Mouse (Mus musculus): ENCODE measurements around the gene Dusp19. TPM values are rescaled to one million over a fixed set of nuclear protein-coding genes. Genes with fewer than 3 reads are reported as not detected.

Gene Dusp19
- total and polyA plus RNA-seq, 2 experiments from 2014 or later, result 10.5 to 20.5 TPM

DNA sequence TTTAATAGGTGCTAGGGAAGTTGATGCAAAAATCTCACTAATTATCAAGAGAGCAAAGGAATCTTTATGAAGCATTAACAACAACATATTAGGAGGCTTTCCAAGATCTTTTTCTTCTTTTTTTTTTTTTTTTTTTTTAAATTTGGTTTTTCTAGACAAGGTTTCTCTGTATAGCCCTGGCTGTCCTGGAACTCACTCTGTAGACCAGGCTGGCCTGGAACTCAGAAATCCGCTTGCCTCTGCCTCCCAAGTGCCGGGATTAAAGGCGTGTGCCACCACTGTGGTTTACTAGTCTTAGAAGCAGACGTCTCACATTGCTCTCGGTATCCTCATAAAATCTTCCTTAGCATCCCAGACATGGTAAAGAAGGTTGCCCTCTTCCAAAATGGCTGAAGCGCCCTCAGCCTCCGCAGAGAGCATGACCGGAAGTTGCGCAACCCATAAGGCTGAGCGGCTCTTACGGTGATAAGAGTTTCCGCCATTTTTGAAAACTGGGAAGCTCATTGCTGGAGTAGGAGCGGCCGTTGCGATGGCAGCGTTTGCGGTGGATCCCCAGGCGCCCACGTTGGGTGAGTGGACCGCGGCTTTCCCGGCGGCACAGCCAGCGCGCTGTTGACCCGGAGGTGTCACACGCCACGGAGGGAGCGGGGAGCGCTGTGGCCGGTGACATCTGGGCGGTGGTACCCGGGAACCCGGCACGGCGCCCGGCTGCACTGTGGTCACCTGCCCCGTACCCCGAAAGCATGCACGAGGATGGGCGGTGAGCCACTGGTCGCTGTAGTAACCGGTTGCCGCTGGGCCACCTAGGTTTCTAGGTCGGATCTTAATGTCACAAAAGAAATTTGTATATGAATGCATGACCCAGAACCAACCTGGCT is 21.8 kb downstream of the Dusp19 start:
- H3K27ac ChIP-seq (ENCODE audit: low read depth, low read length), result peak overlapping the region; percentile 77
- H3K9me3 ChIP-seq (ENCODE audit: low read length), result no peaks in the 10 kb centered on the region
- DNase-seq (peak; percentile 97), ATAC-seq (peak; percentile 99)
- H3K4me2 ChIP-seq (ENCODE audit: low read depth), result peak overlapping the region; percentile 58
- no peaks in the 10 kb centered on the region for H3K27me3 ChIP-seq (ENCODE audit: insufficient read depth, low read length)
- peak overlapping the region; percentile 65 for H3K4me3 ChIP-seq (ENCODE audit: low read depth, low read length)
- H3K9ac ChIP-seq, result peak overlapping the region; percentile 60
- peaks cover 3% of the 10 kb centered on the region; the same call in 1 of the 2 replicates for H3K36me3 ChIP-seq (ENCODE audit: insufficient read depth)
- WGBS, result under 1% methylated on average over 45 of the region's 45 CpGs
- 0 out of 2 replicates have a peak, but pooled peaks cover 9% of the 10 kb centered on the region for H3K4me1 ChIP-seq (ENCODE audit: insufficient read depth)
- TF ChIP-seq CTCF (IDR thresholded peaks at IDR 0.05; ENCODE audit: low read depth), result no peak

GRCm38 (mm10) chr2:80639398-80639797 is 22.6 kb downstream of the Dusp19 start:
- 9% methylated on average over 8 of the region's 8 CpGs for WGBS
- Histone ChIP-seq H3K27me3 (ENCODE audit: insufficient read depth, low read length) (no peaks in the 10 kb centered on the region), H3K4me2 (ENCODE audit: low read depth) (peak overlapping the region; percentile 58), H3K9me3 (ENCODE audit: low read length) (no peaks in the 10 kb centered on the region), H3K36me3 (ENCODE audit: insufficient read depth) (peaks cover 10% of the 10 kb centered on the region), H3K9ac (peak overlapping the region; percentile 60; the same call in 1 of the 2 replicates), H3K27ac (ENCODE audit: low read depth, low read length) (no peak overlapping the region), H3K4me1 (ENCODE audit: insufficient read depth) (0 out of 2 replicates have a peak, but pooled peaks cover 9% of the 10 kb centered on the region), H3K4me3 (ENCODE audit: low read depth, low read length) (peak overlapping the region; percentile 65)
- TF ChIP-seq CTCF (IDR thresholded peaks at IDR 0.05; ENCODE audit: low read depth), result no peak
- DNase-seq (no peak), ATAC-seq (no peak)

- H3K27me3 ChIP-seq (ENCODE audit: insufficient read depth, low read length), result no peaks in the 10 kb centered on the region
- H3K36me3 ChIP-seq (ENCODE audit: insufficient read depth), result peaks cover 11% of the 10 kb centered on the region
- TF ChIP-seq CTCF (IDR thresholded peaks at IDR 0.05; ENCODE audit: low read depth), result no peak
- H3K4me1 ChIP-seq (ENCODE audit: insufficient read depth), result 0 out of 2 replicates have a peak, but pooled peaks cover 9% of the 10 kb centered on the region
- H3K9me3 ChIP-seq (ENCODE audit: low read length), result no peaks in the 10 kb centered on the region
- 53% methylated on average over 3 of the region's 3 CpGs for WGBS
- no peak overlapping the region for H3K9ac ChIP-seq
- H3K4me3 ChIP-seq (ENCODE audit: low read depth, low read length), result no peak overlapping the region
- ATAC-seq (no peak), DNase-seq (no peak)
- no peak overlapping the region for H3K27ac ChIP-seq (ENCODE audit: low read depth, low read length)
- peak overlapping the region; percentile 13; the same call in 1 of the 2 replicates for H3K4me2 ChIP-seq (ENCODE audit: low read depth)
These were observed 23.0 kb downstream of the Dusp19 start for GRCm38 (mm10) chr2:80639864-80640263.

DNA sequence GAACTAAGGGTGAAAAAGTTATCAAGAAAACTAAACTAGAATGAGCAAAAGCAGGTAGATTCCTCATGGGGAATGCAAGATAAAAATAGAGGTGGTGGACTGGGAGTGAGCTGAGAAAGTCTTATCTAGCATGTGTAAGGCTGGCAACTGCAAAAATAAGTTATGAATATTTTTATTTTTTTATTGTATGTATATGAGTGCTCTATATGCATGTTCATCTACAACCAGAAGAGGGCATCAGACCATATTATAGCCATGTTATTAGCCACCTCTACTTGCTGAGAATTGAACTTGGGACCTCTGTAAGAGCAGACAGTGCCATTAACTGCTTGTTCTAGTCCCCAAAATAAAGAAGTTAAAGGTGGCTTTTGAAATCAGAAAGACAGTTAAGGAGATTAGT is 44.6 kb downstream of the Dusp19 start:
- no peak overlapping the region for H3K27ac ChIP-seq (ENCODE audit: low read depth, low read length)
- H3K4me1 ChIP-seq (ENCODE audit: insufficient read depth), result no peaks in the 10 kb centered on the region
- no peak for DNase-seq
- no peaks in the 10 kb centered on the region for H3K27me3 ChIP-seq (ENCODE audit: insufficient read depth, low read length)
- TF ChIP-seq CTCF (IDR thresholded peaks at IDR 0.05; ENCODE audit: low read depth), result no peak
- H3K4me3 ChIP-seq (ENCODE audit: low read depth, low read length), result no peak overlapping the region
- no peak for ATAC-seq
- H3K9ac ChIP-seq, result no peak overlapping the region
- H3K36me3 ChIP-seq (ENCODE audit: insufficient read depth), result peaks cover 10% of the 10 kb centered on the region
- H3K4me2 ChIP-seq (ENCODE audit: low read depth), result no peak overlapping the region
- H3K9me3 ChIP-seq (ENCODE audit: low read length), result no peaks in the 10 kb centered on the region

DNA sequence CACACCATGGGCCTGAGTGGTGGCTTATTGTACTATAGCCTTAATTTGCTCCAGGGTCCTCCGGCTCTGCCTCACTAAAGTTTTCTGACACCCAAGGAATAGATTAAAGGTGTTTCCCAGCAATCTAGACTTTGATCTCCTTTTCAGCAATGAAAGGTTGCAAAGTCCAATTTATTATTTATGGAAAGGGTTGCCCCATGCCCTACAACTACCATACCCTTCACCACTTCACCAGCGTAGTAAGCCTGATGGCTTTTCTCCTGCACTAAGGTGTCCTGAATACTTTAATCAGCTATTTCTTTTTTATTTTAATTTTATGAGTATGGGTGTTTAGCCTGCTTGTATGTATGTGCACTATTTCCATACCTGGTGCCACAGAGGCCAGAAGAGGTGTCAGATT is 45.8 kb downstream of the Dusp19 start:
- H3K9ac ChIP-seq, result no peak overlapping the region
- no peak overlapping the region for H3K4me2 ChIP-seq (ENCODE audit: low read depth)
- no peak overlapping the region for H3K27ac ChIP-seq (ENCODE audit: low read depth, low read length)
- H3K4me3 ChIP-seq (ENCODE audit: low read depth, low read length), result no peak overlapping the region
- H3K9me3 ChIP-seq (ENCODE audit: low read length), result no peaks in the 10 kb centered on the region
- H3K4me1 ChIP-seq (ENCODE audit: insufficient read depth), result no peaks in the 10 kb centered on the region
- ATAC-seq, result no peak
- H3K36me3 ChIP-seq (ENCODE audit: insufficient read depth), result peaks cover 7% of the 10 kb centered on the region; the same call in 1 of the 2 replicates
- DNase-seq, result no peak
- TF ChIP-seq CTCF (IDR thresholded peaks at IDR 0.05; ENCODE audit: low read depth), result no peak
- H3K27me3 ChIP-seq (ENCODE audit: insufficient read depth, low read length), result no peaks in the 10 kb centered on the region
- 96% methylated on average over 2 of the region's 2 CpGs for whole genome bisulfite sequencing

DNA sequence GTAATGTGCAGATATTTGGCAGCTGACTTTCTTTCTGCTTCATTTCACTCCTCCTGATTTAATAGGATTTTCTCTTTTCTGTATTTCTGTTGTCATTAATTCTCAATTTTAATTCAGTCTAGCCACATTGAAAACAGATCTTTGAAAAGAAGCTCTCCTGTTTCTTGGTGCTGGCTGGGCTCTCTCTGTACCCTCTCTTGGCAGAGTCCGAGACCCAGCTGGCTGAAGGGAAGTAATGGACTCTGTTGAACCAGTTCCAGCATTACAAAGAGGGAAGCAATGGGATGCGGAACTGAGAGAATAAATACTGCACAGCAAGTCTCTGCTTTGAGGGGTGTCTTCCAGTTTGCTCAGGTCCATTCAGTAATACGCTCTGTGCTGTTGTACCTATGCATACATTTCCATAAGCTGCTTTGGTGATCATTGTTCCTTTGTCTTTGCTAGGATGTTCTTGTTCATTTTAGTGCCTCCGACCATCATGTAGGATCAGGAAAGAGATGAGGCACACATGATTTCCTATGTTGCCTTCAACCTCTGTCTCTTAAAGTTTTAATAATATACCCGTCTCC is 50.6 kb downstream of the Dusp19 start:
- H3K9me3 ChIP-seq (ENCODE audit: low read length), result no peaks in the 10 kb centered on the region

More for the DNA sequence above, 50.6 kb downstream of the Dusp19 start:
- Histone ChIP-seq H3K27me3 (ENCODE audit: insufficient read depth, low read length) (no peaks in the 10 kb centered on the region), H3K4me1 (ENCODE audit: insufficient read depth) (no peaks in the 10 kb centered on the region), H3K4me2 (ENCODE audit: low read depth) (no peak overlapping the region), H3K27ac (ENCODE audit: low read depth, low read length) (no peak overlapping the region), H3K36me3 (ENCODE audit: insufficient read depth) (no peaks in the 10 kb centered on the region; the same call in 1 of the 2 replicates), H3K9ac (no peak overlapping the region), H3K4me3 (ENCODE audit: low read depth, low read length) (no peak overlapping the region)
- WGBS, result 48% methylated on average over 5 of the region's 5 CpGs
- ATAC-seq, result 0 out of 2 replicates have a peak, but pooled peaks have one; percentile 40
- no peak for TF ChIP-seq CTCF (IDR thresholded peaks at IDR 0.05; ENCODE audit: low read depth)
- peak; percentile 46 for DNase-seq
